Mouse (Mus musculus): ENCODE results near the gene Plekhg1.

Gene Plekhg1

DNA sequence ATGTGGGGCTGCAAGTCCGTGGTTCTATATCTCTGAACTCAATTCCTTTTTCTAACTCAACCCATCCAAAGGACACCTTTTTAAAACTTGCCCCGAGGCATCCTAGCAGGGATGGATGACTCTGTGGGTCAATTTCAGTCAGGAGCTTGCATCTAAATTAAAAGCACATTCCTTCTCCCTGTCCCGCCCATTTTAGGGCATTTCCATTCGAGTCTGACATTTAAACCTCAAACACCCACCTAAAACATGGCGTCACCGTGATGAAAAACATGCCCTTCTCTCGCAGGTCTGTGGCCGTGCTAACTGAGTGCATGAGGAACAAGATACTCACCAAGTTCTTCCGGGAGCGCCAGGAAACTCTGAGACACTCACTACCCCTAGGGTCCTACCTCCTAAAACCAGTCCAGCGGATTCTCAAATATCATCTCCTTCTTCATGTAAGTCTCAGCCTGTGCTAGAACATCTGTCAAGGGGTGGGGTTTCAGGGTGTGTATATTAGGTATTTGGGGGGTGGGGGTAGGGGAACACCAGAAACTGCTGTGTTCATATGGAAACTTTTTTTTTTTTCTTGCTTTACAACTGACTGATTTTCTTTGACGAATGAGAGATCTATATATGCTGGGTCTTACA, 193.3 kb downstream of the Plekhg1 start:
- no peak for TF ChIP-seq GATA4 (IDR thresholded peaks at IDR 0.05; ENCODE audit: insufficient replicate concordance, low read length)

DNA sequence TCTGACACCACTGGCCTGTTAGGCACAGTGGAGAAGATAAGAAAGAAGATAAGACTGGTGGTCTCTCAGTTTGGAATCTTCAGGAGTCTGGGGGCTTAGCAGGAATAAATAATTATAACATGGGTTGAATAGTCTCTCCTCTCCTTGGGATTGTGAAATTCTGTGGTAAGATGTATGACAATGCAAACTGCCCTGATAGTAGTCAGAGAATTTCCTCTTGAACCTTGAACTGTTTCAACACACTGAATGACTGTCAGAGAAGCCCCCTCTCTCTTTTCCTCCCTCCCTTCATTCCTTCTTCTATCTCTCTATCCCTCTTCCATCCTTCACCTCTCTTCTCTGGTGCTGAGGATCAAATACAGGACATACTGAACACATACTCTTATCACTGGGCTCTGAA, 196.7 kb downstream of the Plekhg1 start:
- no peak for TF ChIP-seq GATA4 (IDR thresholded peaks at IDR 0.05; ENCODE audit: insufficient replicate concordance, low read length)

- TF ChIP-seq GATA4 (IDR thresholded peaks at IDR 0.05; ENCODE audit: insufficient replicate concordance, low read length) = no peak
Observed at GRCm38 (mm10) chr10:3939895-3940595, 199.9 kb downstream of the Plekhg1 start.

- no peak for TF ChIP-seq GATA4 (IDR thresholded peaks at IDR 0.05; ENCODE audit: insufficient replicate concordance, low read length)
Observed at GRCm38 (mm10) chr10:3940596-3940975, 200.4 kb downstream of the Plekhg1 start.

- no peak for TF ChIP-seq GATA4 (IDR thresholded peaks at IDR 0.05; ENCODE audit: insufficient replicate concordance, low read length)
Observed at GRCm38 (mm10) chr10:3941054-3941757, 201.0 kb downstream of the Plekhg1 start.

GRCm38 (mm10) chr10:3942289-3942688, 202.1 kb downstream of the Plekhg1 start:
- TF ChIP-seq GATA4 (IDR thresholded peaks at IDR 0.05; ENCODE audit: insufficient replicate concordance, low read length) = no peak

DNA sequence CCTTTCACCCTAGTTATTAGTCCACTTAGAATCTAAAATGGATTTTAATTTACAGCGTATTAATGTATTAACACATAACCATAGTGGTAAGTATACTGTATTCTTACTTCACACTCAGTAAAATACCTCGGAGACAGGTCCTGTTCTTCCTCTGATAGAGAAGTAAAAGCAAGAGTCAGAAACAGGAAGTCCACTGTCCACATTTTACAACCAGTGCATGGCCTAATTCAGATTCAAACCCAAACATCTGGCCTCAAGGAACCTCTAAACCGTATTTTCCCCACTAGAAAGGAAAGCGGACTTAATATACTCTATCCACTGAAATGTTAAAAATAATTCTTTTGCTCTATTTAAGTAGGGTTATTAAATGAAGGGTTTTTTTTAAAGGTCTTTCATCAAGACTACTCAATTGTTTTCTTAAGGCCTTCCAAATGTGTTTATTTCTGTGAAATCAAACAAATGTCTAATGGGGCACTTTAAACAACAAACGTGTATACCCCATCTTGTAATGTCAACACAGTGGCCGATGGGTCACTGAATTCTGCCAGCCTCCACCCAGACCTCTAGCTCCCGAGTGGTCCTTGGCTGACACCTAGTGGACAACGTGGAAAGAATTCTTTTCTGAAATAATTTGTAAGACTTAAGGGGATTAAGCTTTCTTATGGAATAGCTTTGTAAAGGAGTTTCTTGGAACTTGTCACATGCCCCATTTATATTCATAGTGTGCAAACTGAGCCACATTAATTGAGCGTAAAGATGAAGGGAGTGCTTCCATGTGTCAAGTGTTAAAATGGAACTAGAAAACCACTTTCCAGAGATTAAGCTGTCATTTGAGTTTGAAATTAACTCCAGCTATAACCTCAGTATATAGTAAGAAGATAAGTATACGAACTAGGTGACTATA, 203.6 kb downstream of the Plekhg1 start:
- no peak for TF ChIP-seq GATA4 (IDR thresholded peaks at IDR 0.05; ENCODE audit: insufficient replicate concordance, low read length)

DNA sequence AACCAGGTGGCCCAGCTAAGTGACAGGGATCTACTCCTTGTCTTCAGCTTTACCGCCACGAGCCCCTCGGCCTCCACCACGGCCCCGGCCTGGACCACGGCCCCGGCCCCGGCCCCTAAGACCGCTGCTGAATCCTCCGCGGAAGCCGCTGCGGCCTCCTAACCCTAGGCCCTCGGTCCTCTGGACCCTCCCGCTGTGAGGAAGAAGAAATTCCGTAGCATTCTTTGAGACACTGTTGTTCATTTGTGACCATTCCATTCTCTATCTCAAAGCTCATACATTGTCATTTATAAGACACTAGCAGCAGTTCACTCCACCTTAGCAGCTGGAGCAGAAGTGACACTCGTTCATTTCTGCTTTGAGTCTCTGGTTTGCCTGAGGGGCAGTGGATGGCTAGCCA, 206.7 kb downstream of the Plekhg1 start:
- TF ChIP-seq GATA4 (IDR thresholded peaks at IDR 0.05; ENCODE audit: insufficient replicate concordance, low read length) = no peak

GRCm38 (mm10) chr10:3947346-3947745, 207.2 kb downstream of the Plekhg1 start:
- no peak for TF ChIP-seq GATA4 (IDR thresholded peaks at IDR 0.05; ENCODE audit: insufficient replicate concordance, low read length)

DNA sequence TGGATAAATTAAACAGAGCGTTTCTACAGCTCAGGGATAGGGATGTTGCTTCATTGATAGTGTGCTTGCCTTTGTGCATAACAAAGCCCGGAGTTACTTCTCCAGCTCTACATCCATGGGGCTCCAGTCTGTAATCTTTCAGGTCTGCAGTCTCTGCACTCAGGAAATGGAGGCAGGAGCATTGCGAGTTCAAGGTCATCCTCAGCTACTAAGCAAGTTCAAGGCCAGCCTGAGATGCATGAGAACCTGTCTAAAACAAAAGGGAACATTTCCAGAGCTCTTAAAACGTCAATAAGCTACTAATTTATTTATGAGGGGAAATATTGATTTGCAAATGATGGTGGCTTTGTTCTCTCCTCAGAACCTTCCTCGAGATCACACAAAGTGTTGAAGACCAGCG, 209.1 kb downstream of the Plekhg1 start:
- no peak for TF ChIP-seq GATA4 (IDR thresholded peaks at IDR 0.05; ENCODE audit: insufficient replicate concordance, low read length)

DNA sequence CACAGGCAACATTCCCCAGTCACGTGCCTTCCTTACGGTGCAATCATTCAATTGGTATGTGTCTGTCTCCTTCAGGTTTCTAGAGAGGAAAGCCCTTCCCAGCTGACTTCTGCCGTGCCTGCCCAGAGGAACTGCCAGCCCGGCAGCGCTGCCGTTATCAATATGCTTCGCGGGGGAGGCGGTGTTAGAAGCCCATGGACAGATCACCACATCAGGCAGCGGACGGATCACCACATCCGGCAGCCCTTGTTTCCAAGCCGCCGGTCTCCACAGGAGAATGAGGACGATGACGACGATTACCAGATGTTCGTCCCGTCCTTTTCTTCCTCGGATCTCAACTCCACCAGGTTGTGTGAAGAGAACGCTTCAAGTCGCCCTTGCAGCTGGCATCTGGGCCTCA, 216.3 kb downstream of the Plekhg1 start:
- no peak for TF ChIP-seq GATA4 (IDR thresholded peaks at IDR 0.05; ENCODE audit: insufficient replicate concordance, low read length)

GRCm38 (mm10) chr10:3958591-3958990, 218.4 kb downstream of the Plekhg1 start:
- no peak for TF ChIP-seq GATA4 (IDR thresholded peaks at IDR 0.05; ENCODE audit: insufficient replicate concordance, low read length)

DNA sequence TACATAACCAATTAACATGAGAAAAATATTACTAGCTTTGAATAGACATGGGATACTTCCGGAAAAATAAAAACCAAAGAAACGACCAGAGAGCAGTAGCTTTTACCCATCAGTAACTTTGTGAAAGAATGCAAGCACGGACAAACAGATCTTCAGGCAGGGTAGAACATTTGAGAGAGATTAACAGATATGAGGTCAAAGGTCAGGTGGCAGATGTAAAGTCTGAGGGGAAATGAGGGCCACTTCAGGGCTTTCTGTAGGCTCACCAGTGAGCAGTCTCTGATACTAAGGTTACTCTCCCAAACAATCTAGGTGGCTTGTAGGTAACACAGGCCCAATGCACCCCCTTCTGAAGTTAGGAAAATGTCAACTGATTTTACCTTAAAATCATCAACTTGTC, 228.9 kb downstream of the Plekhg1 start:
- no peak for TF ChIP-seq GATA4 (IDR thresholded peaks at IDR 0.05; ENCODE audit: insufficient replicate concordance, low read length)

- no peak for TF ChIP-seq GATA4 (IDR thresholded peaks at IDR 0.05; ENCODE audit: insufficient replicate concordance, low read length)
Observed at GRCm38 (mm10) chr10:3972237-3972636, 232.1 kb downstream of the Plekhg1 start.

DNA sequence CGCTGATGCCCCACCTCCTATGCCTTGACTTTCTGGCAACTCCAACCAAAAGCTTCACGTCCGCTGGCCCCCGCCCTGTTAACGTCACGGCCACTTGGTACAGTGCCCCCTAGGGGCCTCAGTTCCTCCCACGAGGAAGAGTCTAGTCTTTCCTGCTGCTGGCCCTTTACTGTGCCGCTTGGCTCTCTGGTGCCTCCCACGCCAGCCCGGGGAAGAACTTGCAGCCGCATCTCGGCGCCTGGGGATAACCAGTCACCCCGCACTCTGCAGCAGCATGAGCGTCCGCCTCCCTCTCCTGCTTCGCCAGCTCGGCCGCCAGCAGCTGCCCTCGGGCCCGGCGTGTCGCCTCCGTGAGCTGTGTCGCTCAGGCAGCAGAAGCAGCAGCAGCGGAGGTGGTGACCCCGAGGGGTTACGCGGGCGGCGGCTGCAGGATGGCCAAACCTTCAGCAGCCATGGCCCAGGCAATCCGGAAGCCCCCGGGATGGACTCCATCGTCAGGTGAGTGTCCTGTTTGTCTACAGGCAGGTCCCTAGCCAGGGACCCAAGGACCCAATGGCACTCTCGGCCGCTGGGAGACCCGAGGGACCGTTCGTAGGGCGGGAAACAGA, 232.9 kb downstream of the Plekhg1 start, which contains the start of gene Mthfd1l:
Gene Mthfd1l (plus strand): TSS at position 138 of the 608 bp plus-strand sequence.
- TF ChIP-seq GATA4 (IDR thresholded peaks at IDR 0.05; ENCODE audit: insufficient replicate concordance, low read length) = no peak
